Mouse (Mus musculus) limb, embryonic 11.5 days (tissue): Measurements from ENCODE around the gene Kansl2. TPM values are rescaled to one million over a fixed set of nuclear protein-coding genes. Genes with fewer than 3 reads are reported as not detected.

ENCODE experiments used
- ATAC-seq: fragments of 200-750 bp; cut with Nextera tagmentation; 2 replicates; pipeline ENCODE4 v1.8.0; 2017; ENCODE audit warnings: low read depth; ENCODE audit not compliant: insufficient number of reproducible peaks, low FRiP score, low TSS enrichment
- DNase-seq: peaks from one replicate; pipeline ENCODE4 v3.0.0-alpha.2; 2015; ENCODE audit warnings: low spot score
- H3K27ac ChIP-seq: fragments of 300-500 bp; sonication (generic); replicated peaks from 2 replicates; pipeline ENCODE4 v1.5.1; 2014; ENCODE audit warnings: low read depth, mild to moderate bottlenecking, low read length
- H3K27me3 ChIP-seq: fragments of 300-500 bp; sonication (generic); 2 replicates; pipeline ENCODE4 v1.6.1; 2014; ENCODE audit warnings: mild to moderate bottlenecking, low read length, mixed read lengths; ENCODE audit not compliant: control insufficient read depth, insufficient read depth
- H3K36me3 ChIP-seq: fragments of 300-500 bp; sonication (generic); 2 replicates; pipeline ENCODE4 v1.6.1; 2014; ENCODE audit warnings: mild to moderate bottlenecking, low read length, moderate library complexity, mixed read lengths; ENCODE audit not compliant: control insufficient read depth, insufficient read depth
- H3K4me1 ChIP-seq: fragments of 300-500 bp; sonication (generic); 2 replicates; pipeline ENCODE4 v1.6.1; 2014; ENCODE audit warnings: low read length, mixed read lengths; ENCODE audit not compliant: control insufficient read depth, insufficient read depth
- H3K4me2 ChIP-seq: fragments of 300-500 bp; sonication (generic); 2 replicates; pipeline ENCODE4 v1.6.1; 2014; ENCODE audit warnings: low read depth, mild to moderate bottlenecking, moderate library complexity; ENCODE audit not compliant: severe bottlenecking
- H3K4me3 ChIP-seq: fragments of 300-500 bp; sonication (generic); 2 replicates; pipeline ENCODE4 v1.5.1; 2014; ENCODE audit warnings: low read depth, low read length
- H3K9ac ChIP-seq: fragments of 300-500 bp; sonication (generic); 2 replicates; pipeline ENCODE4 v1.6.1; 2014; ENCODE audit warnings: mild to moderate bottlenecking, low read length
- H3K9me3 ChIP-seq: fragments of 300-500 bp; sonication (generic); 2 replicates; pipeline ENCODE4 v1.6.1; 2016; ENCODE audit warnings: low read length; ENCODE audit not compliant: control insufficient read depth
- WGBS: fragments of 180-500 bp; shearing (Covaris S2); extraction: QIAGEN DNeasy Blood & Tissue Kit; methylation state at CpG from one replicate; pipeline ENCODE4 v1.1.7; 2014; 5-methylcytosine and 5-hydroxymethylcytosine counted together
- microRNA-seq: library from miRNA; unstranded; fragments of <30 nt; microRNA quantifications from one replicate; pipeline ENCODE4, GENCODE M21; 2016
- polyA plus RNA-seq: library from polyadenylated mRNA; unstranded; fragments of >200 nt; fragmentation: Nextera tagmentation; extraction: Ambion mirVana; gene quantifications from 2 replicates; pipeline ENCODE4 v1.2.1, GENCODE M21; 2014

The Kansl2 gene
- polyA plus RNA-seq, 1 experiment from 2014 or later = 156 TPM

- Histone ChIP-seq H3K9ac (no peak overlapping the region), H3K36me3 (no peaks in the 10 kb centered on the region), H3K27ac (no peak overlapping the region), H3K4me1 (no peaks in the 10 kb centered on the region), H3K4me2 (no peak overlapping the region), H3K4me3 (no peak overlapping the region), H3K27me3 (no peaks in the 10 kb centered on the region), H3K9me3 (no peaks in the 10 kb centered on the region)
- no peak for ATAC-seq
- DNase-seq = no peak
- WGBS = 81% methylated on average over 5 of the region's 5 CpGs
Measured at GRCm38 (mm10) chr15:98476281-98476680, 57.8 kb downstream of the Kansl2 start.

GRCm38 (mm10) chr15:98475382-98475781 is 58.7 kb downstream of the Kansl2 start:
- H3K27ac ChIP-seq = no peak overlapping the region
- no peak overlapping the region for H3K9ac ChIP-seq
- no peak overlapping the region for H3K4me3 ChIP-seq
- WGBS = 55% methylated on average over 10 of the region's 10 CpGs
- no peaks in the 10 kb centered on the region for H3K4me1 ChIP-seq
- H3K27me3 ChIP-seq = no peaks in the 10 kb centered on the region
- no peak for ATAC-seq
- no peaks in the 10 kb centered on the region for H3K36me3 ChIP-seq
- no peaks in the 10 kb centered on the region for H3K9me3 ChIP-seq
- H3K4me2 ChIP-seq = no peak overlapping the region
- DNase-seq = peak; percentile 55

GRCm38 (mm10) chr15:98474958-98475357 is 59.1 kb downstream of the Kansl2 start:
- no peak for DNase-seq
- no peak for ATAC-seq
- no peaks in the 10 kb centered on the region for H3K27me3 ChIP-seq
- H3K27ac ChIP-seq = no peak overlapping the region
- no peaks in the 10 kb centered on the region for H3K9me3 ChIP-seq
- no peak overlapping the region for H3K9ac ChIP-seq
- WGBS = 79% methylated on average over 10 of the region's 10 CpGs
- no peaks in the 10 kb centered on the region for H3K4me1 ChIP-seq
- H3K4me2 ChIP-seq = no peak overlapping the region
- H3K4me3 ChIP-seq = no peak overlapping the region
- no peaks in the 10 kb centered on the region for H3K36me3 ChIP-seq

GRCm38 (mm10) chr15:98471539-98471938 is 62.5 kb downstream of the Kansl2 start:
- ATAC-seq (no peak), DNase-seq (no peak)
- H3K9me3 ChIP-seq = no peaks in the 10 kb centered on the region
- no peaks in the 10 kb centered on the region for H3K36me3 ChIP-seq
- H3K27me3 ChIP-seq = no peaks in the 10 kb centered on the region
- H3K4me3 ChIP-seq = no peak overlapping the region
- WGBS = 91% methylated on average over 13 of the region's 13 CpGs
- no peak overlapping the region for H3K27ac ChIP-seq
- H3K9ac ChIP-seq = no peak overlapping the region
- H3K4me2 ChIP-seq = no peak overlapping the region
- no peaks in the 10 kb centered on the region for H3K4me1 ChIP-seq

- Histone ChIP-seq H3K27ac (no peak within 1 kb of the TSS), H3K4me2 (no peak within 1 kb of the TSS), H3K4me3 (no peak within 1 kb of the TSS), H3K27me3 (no peaks in the 10 kb centered on the region), H3K9me3 (no peaks in the 10 kb centered on the region), H3K36me3 (no peaks in the 10 kb centered on the region), H3K9ac (no peak within 1 kb of the TSS), H3K4me1 (no peaks in the 10 kb centered on the region)
- DNase-seq (no peak), ATAC-seq (no peak)
- WGBS = 87% methylated on average over 4 of the region's 4 CpGs
Measured at GRCm38 (mm10) chr15:98469596-98469995, 64.5 kb downstream of the Kansl2 start, which contains the start of gene OR5BS1P. Gene OR5BS1P, plus strand, starts transcription at chr15:98469896.

Small RNA genes lying within 50 kb of the gene (microRNA-seq; reads per million reads assigned to microRNA genes)
- gene Mir1291 = not detected

Other genes with a start within 250 kb of the Kansl2 start
- 0.04 and 0.16 TPM in 2 replicates for gene Zfp641, start 238.1 kb downstream of the Kansl2 start, polyA plus RNA-seq
- not detected in 2 replicates for gene Olfr285, start 216.9 kb downstream of the Kansl2 start, polyA plus RNA-seq
- gene Olfr284, start 193.3 kb downstream of the Kansl2 start, polyA plus RNA-seq = not detected in 2 replicates
- gene Olfr283, start 153.3 kb downstream of the Kansl2 start, polyA plus RNA-seq = not detected in 2 replicates
- gene Olfr282, start 103.0 kb downstream of the Kansl2 start, polyA plus RNA-seq = not detected in 2 replicates
- not detected in 2 replicates for gene Olfr281, start 81.7 kb downstream of the Kansl2 start, polyA plus RNA-seq
- not detected in 2 replicates for gene OR5BS1P, start 64.4 kb downstream of the Kansl2 start, polyA plus RNA-seq
- gene Lalba, start 51.5 kb downstream of the Kansl2 start, polyA plus RNA-seq = 0.34 TPM in 1 of 2 replicates, not detected in the other
- not detected in 2 replicates for gene Olfr279, start 41.9 kb downstream of the Kansl2 start, polyA plus RNA-seq
- gene Ccnt1, start 36.7 kb upstream of the Kansl2 start, polyA plus RNA-seq = 62.9 and 66.2 TPM in 2 replicates
- gene 4930415O20Rik, start 36.7 kb upstream of the Kansl2 start, polyA plus RNA-seq = 0.29 TPM in 1 of 2 replicates, not detected in the other
- 16.2 and 18.9 TPM in 2 replicates for gene Adcy6, start 75.8 kb upstream of the Kansl2 start, polyA plus RNA-seq
- gene Cacnb3, start 96.6 kb upstream of the Kansl2 start, polyA plus RNA-seq = 23.4 and 25.1 TPM in 2 replicates
- gene Ddx23, start 128.6 kb upstream of the Kansl2 start, polyA plus RNA-seq = 24.8 and 27.7 TPM in 2 replicates
- 0.29 and 0.37 TPM in 2 replicates for gene Rnd1, start 143.2 kb upstream of the Kansl2 start, polyA plus RNA-seq
- 0.48 and 1.3 TPM in 2 replicates for gene Ccdc65, start 173.9 kb upstream of the Kansl2 start, polyA plus RNA-seq
- gene Fkbp11, start 193.9 kb upstream of the Kansl2 start, polyA plus RNA-seq = 24.3 and 25.7 TPM in 2 replicates
- gene Arf3, start 228.9 kb upstream of the Kansl2 start, polyA plus RNA-seq = 34.7 and 36.4 TPM in 2 replicates
- gene Wnt10b, start 243.9 kb upstream of the Kansl2 start, polyA plus RNA-seq = 0.81 and 1.5 TPM in 2 replicates